Mouse (Mus musculus) colon, adult 2 months (tissue): ENCODE data around the gene Ralb. TPM values are rescaled to one million over a fixed set of nuclear protein-coding genes. Genes with fewer than 3 reads are reported as not detected.

Experiments
- polyA plus RNA-seq: library from polyadenylated mRNA; depleted of rRNA; stranded (reverse); fragments of >200 nt; gene quantifications from 2 replicates; pipeline ENCODE4 v1.2.3, GENCODE M21; 2012; rRNA removed

Gene Ralb
- 44.0 and 54.5 TPM in 2 replicates for polyA plus RNA-seq

GRCm38 (mm10) chr1:119504260-119505062 is at the start of gene Ralb:
Gene Ralb, minus strand, starts transcription at chr1:119504794.

GRCm38 (mm10) chr1:119525689-119526591 is 21.3 kb upstream of the Ralb start, which contains the start of gene Tmem185b:
Gene Tmem185b, plus strand, starts transcription at chr1:119526160.

DNA sequence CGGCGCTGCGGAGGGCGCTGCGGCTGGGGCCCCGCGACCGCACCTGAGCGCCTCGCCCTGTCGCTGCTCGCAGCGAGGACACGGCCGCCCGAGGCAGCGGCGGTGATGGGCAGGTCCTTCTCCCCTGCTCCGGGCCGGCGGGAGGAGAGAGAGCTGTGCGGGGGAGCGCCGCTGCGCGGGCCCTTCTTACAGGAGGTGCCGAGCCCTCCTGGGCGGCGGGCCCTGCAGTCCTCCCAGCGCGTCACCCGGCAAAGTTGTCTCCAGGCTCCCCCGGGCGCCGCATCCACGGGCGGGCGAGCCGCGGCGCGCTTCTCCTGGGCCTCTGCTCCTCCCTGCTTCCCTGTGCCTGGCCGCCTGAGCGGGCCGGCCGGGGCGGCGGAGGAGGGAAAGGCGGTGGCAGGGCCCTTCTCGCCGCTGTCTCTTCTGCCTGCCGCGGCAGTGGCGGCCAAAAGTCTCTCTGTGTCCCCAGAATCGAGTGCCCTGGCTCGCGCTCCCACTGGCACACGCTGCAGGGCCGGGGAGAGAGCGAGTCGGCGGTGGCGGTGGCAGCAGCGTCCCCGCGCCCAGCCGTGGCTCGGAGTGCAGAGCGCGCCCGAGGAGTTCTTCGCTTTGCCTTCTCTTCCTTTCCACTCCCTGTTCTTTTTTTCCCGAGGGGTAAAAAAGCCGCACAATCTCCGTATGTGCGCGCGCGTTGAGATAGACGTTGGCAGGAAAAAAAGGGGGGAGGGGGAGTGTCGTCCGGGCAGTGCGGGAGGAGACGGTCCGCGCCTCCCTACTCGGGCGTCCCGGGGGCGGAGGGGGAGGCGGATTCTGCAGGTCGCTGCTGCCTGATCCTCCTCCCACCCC is 82.8 kb downstream of the Ralb start, which contains the start of gene Inhbb:
Gene Inhbb, minus strand, starts transcription at position 673 of the 846 bp plus-strand sequence.

Other genes with a start within 250 kb of the Ralb start
- gene Inhbb, start 82.5 kb downstream of the Ralb start, polyA plus RNA-seq = 0.88 and 1.0 TPM in 2 replicates
- gene Tmem185b, start 21.4 kb upstream of the Ralb start, polyA plus RNA-seq = 28.2 and 29.7 TPM in 2 replicates
- 3.1 and 4.1 TPM in 2 replicates for gene Epb41l5, start 144.2 kb upstream of the Ralb start, polyA plus RNA-seq